Mouse (Mus musculus) midbrain, embryonic 14.5 days (tissue): ENCODE results near the gene Simc1. TPM values are rescaled to one million over a fixed set of nuclear protein-coding genes. Genes with fewer than 3 reads are reported as not detected.
A peak's percentile ranks its signal among the peaks of the same experiment; 100 is the strongest.

Experiments
- ATAC-seq: fragments of 200-750 bp; cut with Nextera tagmentation; 2 replicates; pipeline ENCODE4 v1.8.0; 2017; ENCODE audit warnings: moderate number of reproducible peaks, moderate library complexity; ENCODE audit not compliant: low FRiP score, low TSS enrichment
- DNase-seq: peaks from one replicate; pipeline ENCODE4 v3.0.0-alpha.2; 2015
- H3K27ac ChIP-seq: fragments of 300-500 bp; sonication (generic); replicated peaks from 2 replicates; pipeline ENCODE4 v1.5.1; 2014; ENCODE audit warnings: mild to moderate bottlenecking, low read depth, low read length, moderate library complexity
- H3K27me3 ChIP-seq: fragments of 300-500 bp; sonication (generic); 2 replicates; pipeline ENCODE4 v1.6.1; 2014; ENCODE audit warnings: low read length, control low read depth, mixed read lengths; ENCODE audit not compliant: control insufficient read depth, insufficient read depth
- H3K36me3 ChIP-seq: fragments of 300-500 bp; sonication (generic); 2 replicates; pipeline ENCODE4 v1.6.1; 2014; ENCODE audit warnings: low read length, control low read depth; ENCODE audit not compliant: control insufficient read depth, insufficient read depth
- H3K4me1 ChIP-seq: fragments of 300-500 bp; sonication (generic); 2 replicates; pipeline ENCODE4 v1.6.1; 2014; ENCODE audit warnings: mild to moderate bottlenecking, antibody characterized with exemption, low read length, control low read depth; ENCODE audit not compliant: control insufficient read depth, insufficient read depth
- H3K4me2 ChIP-seq: fragments of 300-500 bp; sonication (generic); 2 replicates; pipeline ENCODE4 v1.6.1; 2014; ENCODE audit warnings: mild to moderate bottlenecking, low read length, moderate library complexity
- H3K4me3 ChIP-seq: fragments of 300-500 bp; sonication (generic); replicated peaks from 2 replicates; pipeline ENCODE4 v1.5.1; 2014; ENCODE audit warnings: low read depth, low read length
- H3K9ac ChIP-seq: fragments of 300-500 bp; sonication (generic); replicated peaks from 2 replicates; pipeline ENCODE4 v1.6.1; 2014; ENCODE audit warnings: mild to moderate bottlenecking, low read length, moderate library complexity
- H3K9me3 ChIP-seq: fragments of 300-500 bp; sonication (generic); 2 replicates; pipeline ENCODE4 v1.6.1; 2016; ENCODE audit warnings: low read length, control low read depth, mixed read lengths; ENCODE audit not compliant: control insufficient read depth
- WGBS: fragments of 180-500 bp; shearing (Covaris S2); extraction: QIAGEN DNeasy Blood & Tissue Kit; methylation state at CpG from one replicate; pipeline ENCODE4 v1.1.7; 2014; 5-methylcytosine and 5-hydroxymethylcytosine counted together
- polyA plus RNA-seq: library from polyadenylated mRNA; unstranded; fragments of >200 nt; fragmentation: Nextera tagmentation; extraction: Ambion mirVana; gene quantifications from 2 replicates; pipeline ENCODE4 v1.2.1, GENCODE M21; 2014

Simc1 gene
- polyA plus RNA-seq, 1 experiment from 2014 or later = 27.9 TPM

DNA sequence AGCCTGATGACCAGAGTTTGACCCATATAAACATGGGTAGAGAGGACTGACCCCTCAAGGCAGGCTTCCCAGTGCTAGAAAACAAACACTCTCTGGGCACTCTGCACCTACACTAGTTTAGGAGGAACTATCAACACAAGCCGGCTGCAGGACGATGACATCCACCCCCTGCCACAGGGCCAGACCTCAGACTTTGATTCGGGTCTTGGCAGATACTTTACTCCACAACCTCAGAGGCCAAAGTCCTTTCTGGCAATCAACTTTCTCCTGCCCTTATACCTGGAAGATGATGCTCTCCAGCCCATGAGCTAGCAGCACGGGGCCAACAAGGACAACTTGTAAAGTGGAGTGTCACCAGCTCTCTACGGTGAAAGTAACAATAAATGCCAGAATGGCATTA is 79.3 kb downstream of the Simc1 start:
- DNase-seq = no peak

DNA sequence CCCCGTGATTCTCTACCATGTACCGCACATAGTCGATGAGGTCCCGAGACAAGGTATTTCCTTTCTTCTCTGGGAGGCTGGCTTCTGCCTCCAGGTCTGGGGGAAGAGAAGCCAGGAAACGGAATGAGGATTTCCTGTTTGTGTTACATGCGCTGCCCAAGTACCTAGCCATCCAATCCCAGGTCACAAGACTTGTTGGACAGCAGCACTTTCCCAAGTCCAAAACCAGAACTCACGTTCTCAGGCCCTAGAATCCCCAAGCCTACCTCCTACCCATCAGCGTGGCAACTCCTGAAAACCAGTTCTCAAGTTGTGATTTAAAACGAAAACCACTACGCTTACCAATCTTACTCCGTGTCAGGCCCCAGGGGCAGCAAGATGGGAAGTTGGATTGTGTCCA is 82.3 kb downstream of the Simc1 start:
- H3K4me2 ChIP-seq = no peak overlapping the region
- H3K9ac ChIP-seq = no peak overlapping the region
- 97% methylated on average over 11 of the region's 11 CpGs for WGBS
- no peak for ATAC-seq
- no peak for DNase-seq
- H3K27ac ChIP-seq = no peak overlapping the region
- no peaks in the 10 kb centered on the region for H3K27me3 ChIP-seq
- peaks cover 11% of the 10 kb centered on the region for H3K4me1 ChIP-seq
- H3K9me3 ChIP-seq = no peaks in the 10 kb centered on the region
- no peak overlapping the region for H3K4me3 ChIP-seq
- H3K36me3 ChIP-seq = peaks cover 70% of the 10 kb centered on the region

More for the DNA sequence above, 79.3 kb downstream of the Simc1 start:
- peaks cover 89% of the 10 kb centered on the region for H3K36me3 ChIP-seq
- no peaks in the 10 kb centered on the region for H3K9me3 ChIP-seq
- no peak for ATAC-seq
- H3K4me2 ChIP-seq = no peak overlapping the region
- no peak overlapping the region for H3K4me3 ChIP-seq
- no peak overlapping the region for H3K27ac ChIP-seq
- H3K27me3 ChIP-seq = no peaks in the 10 kb centered on the region
- no peaks in the 10 kb centered on the region for H3K4me1 ChIP-seq
- H3K9ac ChIP-seq = no peak overlapping the region
- WGBS = 93% methylated on average over 5 of the region's 5 CpGs

DNA sequence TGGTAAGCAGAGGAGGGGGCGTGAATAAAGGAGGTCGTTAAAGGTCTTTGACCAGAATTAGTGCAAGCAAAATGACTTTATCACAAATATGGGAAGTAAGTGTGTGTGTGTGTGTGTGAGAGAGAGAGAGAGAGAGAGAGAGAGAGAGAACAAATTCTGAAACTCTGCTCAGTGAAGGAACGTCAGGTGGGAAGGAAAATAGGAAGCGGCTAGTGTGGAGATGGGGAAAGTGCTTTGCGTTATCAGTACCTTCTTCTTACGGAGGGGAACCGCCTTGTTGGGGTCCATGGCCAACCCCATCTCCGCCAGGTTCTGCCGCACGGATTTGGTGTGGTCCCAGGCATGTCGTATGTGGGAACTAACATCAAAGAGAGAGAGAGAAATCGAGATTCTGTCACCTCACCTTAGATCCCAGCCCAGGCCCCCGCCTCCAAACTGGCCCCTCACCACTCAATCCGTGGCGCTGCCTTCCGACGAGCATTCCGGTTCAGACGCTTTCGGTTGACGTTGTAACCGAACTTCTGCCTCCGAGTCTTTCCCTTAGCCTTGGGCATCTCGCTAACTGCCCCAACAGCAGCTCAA is 85.9 kb downstream of the Simc1 start:
- WGBS = 2% methylated on average over 24 of the region's 24 CpGs
- Histone ChIP-seq H3K27me3 (no peaks in the 10 kb centered on the region), H3K36me3 (peaks cover 43% of the 10 kb centered on the region), H3K4me3 (peak overlapping the region; percentile 80), H3K9ac (peak overlapping the region; percentile 55), H3K27ac (no peak overlapping the region), H3K4me2 (peak overlapping the region; percentile 74), H3K4me1 (peaks cover 19% of the 10 kb centered on the region), H3K9me3 (no peaks in the 10 kb centered on the region)
- no peak for DNase-seq
- ATAC-seq = peak; percentile 35

DNA sequence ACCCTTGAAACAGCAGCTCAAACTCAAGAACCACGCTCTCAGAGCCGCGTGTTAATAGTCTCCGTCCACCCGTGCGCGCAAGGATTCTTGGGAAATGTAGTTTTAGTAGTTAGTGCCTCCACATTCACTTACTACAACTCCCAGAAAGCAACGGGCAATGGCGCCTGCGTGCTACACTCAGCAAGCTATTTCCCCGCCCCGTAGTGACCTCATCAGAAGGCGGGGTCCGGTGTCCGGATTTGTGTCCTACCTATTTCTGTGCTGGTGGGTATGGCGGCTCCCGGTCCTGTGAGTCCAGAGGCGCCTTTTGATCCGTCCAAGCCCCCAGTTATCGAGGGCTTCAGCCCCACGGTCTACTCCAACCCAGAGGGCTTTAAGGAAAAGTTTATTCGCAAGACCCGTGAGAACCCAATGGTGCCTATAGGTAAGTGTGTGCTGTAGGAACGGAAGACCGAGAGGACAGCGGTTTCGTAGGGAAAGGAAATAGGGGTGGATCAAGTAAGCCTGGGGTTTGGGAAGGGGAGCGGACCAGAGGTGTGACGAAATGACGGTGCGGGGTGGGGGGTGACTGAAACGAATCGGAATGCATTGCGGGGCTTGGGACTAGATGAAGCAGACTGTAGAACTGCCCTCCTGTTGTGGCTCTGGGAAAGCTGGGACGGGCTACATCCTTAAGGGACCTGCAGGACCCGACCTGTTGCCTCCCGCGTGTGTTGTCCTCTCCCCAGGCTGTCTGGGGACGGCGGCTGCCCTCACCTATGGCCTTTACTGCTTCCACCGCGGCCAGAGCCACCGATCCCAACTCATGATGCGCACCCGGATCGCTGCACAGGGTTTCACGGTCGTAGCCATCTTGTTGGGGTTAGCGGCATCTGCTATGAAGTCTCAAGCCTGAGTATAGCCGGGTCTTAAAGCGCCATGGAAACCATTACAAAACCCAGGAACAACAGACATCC is 86.7 kb downstream of the Simc1 start, which contains the start of the genes Nop16 and Higd2a:
Gene Nop16 (minus strand): TSS at position 95 of the 956 bp plus-strand sequence.
Gene Higd2a (plus strand): TSS at position 212 of the 956 bp plus-strand sequence.
- Histone ChIP-seq H3K27me3 (no peaks in the 10 kb centered on the region), H3K9me3 (no peaks in the 10 kb centered on the region), H3K4me3 (peak within 1 kb of the TSS; percentile 80), H3K4me1 (peaks cover 19% of the 10 kb centered on the region), H3K27ac (peak within 1 kb of the TSS; percentile 91), H3K4me2 (peak within 1 kb of the TSS; percentile 74), H3K9ac (peak within 1 kb of the TSS; percentile 91), H3K36me3 (peaks cover 43% of the 10 kb centered on the region)
- peak; percentile 97 for ATAC-seq
- peak; percentile 99 for DNase-seq
- under 1% methylated on average over 51 of the region's 51 CpGs for WGBS

DNA sequence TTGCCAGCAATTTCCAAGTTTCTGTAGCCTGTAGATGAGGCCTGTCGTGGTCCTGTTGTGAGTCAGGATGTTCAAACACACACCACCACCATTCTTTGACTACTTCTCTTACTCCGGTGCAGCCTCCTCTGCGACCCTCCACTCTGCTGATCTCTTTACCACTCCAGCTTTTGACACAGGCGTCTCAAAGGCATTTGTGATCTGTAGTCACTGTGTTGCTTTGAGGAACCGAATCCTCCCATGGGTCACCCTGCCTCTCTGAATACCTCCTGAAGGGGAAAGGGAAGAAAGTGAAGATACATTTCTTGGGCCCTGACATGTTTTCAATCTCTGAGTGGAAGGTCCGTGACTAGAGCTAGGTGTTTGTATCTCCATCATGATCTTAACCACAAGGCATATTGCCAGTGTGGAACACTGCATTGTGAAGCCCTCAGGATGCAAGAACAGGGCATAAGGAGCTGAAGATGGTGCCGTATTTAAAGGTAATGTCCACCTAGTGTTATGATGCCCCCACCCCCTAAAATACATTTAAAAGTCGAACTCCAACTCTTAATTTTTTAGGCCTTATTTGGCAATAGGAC is 88.3 kb downstream of the Simc1 start:
- DNase-seq (no peak), ATAC-seq (no peak)
- Histone ChIP-seq H3K4me1 (peaks cover 19% of the 10 kb centered on the region), H3K27ac (no peak overlapping the region), H3K36me3 (peaks cover 34% of the 10 kb centered on the region), H3K9ac (no peak overlapping the region), H3K4me2 (peak overlapping the region; percentile 74), H3K9me3 (no peaks in the 10 kb centered on the region), H3K27me3 (no peaks in the 10 kb centered on the region), H3K4me3 (no peak overlapping the region; the same call in 1 of the 2 replicates)
- WGBS = 92% methylated on average over 8 of the region's 8 CpGs

DNA sequence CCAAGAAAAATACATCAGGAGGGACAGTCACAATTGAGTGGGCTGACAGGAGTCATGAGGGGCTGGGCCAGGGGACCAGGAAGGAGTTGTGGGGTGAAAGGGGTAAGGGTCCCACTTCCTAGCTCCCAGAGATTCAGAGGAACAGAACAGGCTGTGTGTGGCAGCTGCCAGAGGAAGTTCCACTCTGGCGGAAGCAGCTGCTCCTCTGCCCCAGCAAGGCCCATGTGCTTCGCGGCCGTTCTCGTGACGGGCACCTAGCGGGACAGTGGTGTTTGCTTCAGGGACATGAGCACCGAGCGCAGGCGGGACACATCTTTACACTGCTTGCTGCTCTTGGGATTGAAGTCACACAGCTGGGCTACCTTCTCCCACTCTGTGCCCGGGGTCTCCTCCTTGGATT is 90.0 kb downstream of the Simc1 start:
- Histone ChIP-seq H3K27me3 (no peaks in the 10 kb centered on the region), H3K4me1 (peaks cover 15% of the 10 kb centered on the region), H3K9ac (no peak overlapping the region), H3K4me2 (no peak overlapping the region), H3K27ac (no peak overlapping the region), H3K36me3 (peaks cover 33% of the 10 kb centered on the region), H3K4me3 (no peak overlapping the region), H3K9me3 (no peaks in the 10 kb centered on the region)
- DNase-seq = no peak
- 87% methylated on average over 11 of the region's 11 CpGs for WGBS
- no peak for ATAC-seq

DNA sequence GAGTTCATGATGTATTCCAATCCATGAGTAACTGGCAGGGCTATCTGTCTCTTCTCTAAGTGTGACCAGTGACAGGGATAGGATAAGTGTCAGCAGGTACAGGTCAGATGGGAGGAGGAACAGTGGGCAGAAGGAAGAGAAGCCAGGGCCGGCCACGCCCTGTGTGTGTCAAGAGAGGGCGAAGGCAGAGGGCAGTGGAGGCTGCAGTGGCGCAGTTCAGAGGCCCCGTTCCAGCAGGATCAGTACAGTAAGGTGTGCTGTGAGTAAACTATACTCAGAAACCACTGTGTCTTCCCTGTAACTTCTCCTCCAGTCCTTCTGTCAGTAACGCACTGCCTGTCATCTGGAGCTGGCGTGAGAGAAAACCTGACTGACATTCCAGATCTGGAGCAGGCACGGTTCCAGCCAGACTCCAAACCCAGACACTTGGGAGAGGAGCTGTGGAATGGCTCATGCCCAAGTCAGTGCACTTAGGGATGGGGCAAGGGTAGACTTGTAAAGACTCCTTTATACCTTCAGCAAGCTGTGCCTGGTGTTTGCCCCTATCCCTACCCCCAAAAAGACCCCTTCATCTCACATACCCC is 92.6 kb downstream of the Simc1 start:
- no peak overlapping the region for H3K4me3 ChIP-seq
- peaks cover 41% of the 10 kb centered on the region for H3K36me3 ChIP-seq
- no peak overlapping the region for H3K9ac ChIP-seq
- no peak overlapping the region for H3K27ac ChIP-seq
- H3K9me3 ChIP-seq = no peaks in the 10 kb centered on the region
- peaks cover 5% of the 10 kb centered on the region; the same call in 1 of the 2 replicates for H3K4me1 ChIP-seq
- DNase-seq (no peak), ATAC-seq (no peak)
- WGBS = 86% methylated on average over 8 of the region's 8 CpGs
- H3K4me2 ChIP-seq = no peak overlapping the region
- H3K27me3 ChIP-seq = no peaks in the 10 kb centered on the region

DNA sequence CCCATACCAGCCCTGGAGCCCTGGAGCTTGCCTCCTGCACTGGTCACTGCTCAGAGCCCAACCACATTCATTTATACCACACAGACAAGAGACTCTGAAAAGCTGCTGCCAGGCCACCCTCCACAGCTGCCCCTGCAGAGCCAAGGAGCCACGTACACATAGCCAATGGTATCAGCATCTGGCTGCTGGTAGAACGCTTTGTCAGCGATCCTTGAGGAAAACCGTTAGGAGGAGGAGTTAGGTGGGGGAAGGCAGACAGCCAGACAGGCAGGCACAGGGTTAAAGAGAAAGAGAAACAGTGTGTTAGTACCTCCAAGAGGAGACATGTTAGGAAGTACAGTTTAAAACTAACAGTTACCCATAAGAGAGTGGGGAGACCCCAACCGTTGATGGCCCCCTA is 93.3 kb downstream of the Simc1 start:
- ATAC-seq (no peak), DNase-seq (no peak)
- Histone ChIP-seq H3K9ac (no peak overlapping the region), H3K27me3 (no peaks in the 10 kb centered on the region), H3K27ac (no peak overlapping the region), H3K4me3 (no peak overlapping the region), H3K4me2 (no peak overlapping the region), H3K36me3 (peaks cover 41% of the 10 kb centered on the region), H3K4me1 (no peaks in the 10 kb centered on the region), H3K9me3 (no peaks in the 10 kb centered on the region)
- WGBS = 68% methylated on average over 5 of the region's 5 CpGs
